Mouse (Mus musculus): ENCODE data around the gene Lat2.

Gene Lat2

DNA sequence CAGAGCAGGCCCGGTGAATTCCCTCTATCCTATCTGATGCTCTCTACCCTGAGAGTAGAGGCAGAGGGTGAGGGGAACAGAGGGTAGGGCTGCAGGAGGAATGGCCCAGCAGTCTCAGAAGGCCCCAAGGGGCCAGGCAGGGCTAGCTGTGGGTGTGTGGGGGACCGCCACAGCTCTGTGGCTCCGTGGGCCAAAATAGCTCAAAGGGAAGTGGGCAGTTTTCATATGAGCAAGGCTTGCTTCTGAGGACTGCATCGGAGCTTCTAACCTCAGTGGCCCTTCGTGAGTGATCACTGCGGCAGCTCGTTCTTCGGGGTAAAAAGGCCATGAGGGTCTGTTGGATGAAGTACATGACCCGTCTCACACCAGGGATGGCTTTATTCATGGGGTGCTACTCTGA lies 1.1 kb downstream of the Lat2 start:
- DNase-seq (ENCODE audit: low read depth, low spot score): no peak

DNA sequence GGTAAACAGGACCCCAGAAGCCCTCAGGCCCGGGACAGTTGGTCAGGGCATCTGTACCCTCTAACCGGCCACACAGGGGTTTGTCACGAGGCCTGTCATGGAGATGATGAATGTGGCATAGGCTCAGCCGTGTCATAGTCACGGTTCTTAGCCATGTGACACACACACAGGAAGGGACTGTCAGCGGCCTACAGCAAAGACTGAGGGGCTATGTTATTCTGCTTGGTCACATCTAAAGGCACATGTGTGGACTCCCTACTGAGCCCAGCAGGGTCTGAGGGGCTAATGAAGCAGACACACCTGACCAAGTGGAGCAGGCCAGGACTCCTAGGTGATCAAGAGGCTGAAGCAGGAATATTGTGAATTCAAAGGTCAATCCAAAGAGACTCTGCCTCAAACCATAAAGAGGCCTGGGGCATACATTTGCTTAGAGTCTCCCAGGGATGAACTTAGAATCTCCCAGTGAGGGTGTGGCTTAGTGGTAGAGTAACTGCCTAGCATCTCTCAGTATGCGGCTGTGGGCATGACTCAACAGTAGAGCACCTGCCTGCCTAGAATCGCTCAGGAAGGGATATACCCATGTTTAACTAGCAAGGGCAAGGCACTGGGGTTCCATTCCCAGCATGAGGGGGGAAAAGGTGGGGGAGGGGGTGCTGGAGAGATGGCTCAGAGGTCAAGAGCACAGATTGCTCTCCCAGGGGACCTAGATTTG lies 2.9 kb downstream of the Lat2 start:
- DNase-seq (ENCODE audit: low read depth, low spot score): no peak

DNA sequence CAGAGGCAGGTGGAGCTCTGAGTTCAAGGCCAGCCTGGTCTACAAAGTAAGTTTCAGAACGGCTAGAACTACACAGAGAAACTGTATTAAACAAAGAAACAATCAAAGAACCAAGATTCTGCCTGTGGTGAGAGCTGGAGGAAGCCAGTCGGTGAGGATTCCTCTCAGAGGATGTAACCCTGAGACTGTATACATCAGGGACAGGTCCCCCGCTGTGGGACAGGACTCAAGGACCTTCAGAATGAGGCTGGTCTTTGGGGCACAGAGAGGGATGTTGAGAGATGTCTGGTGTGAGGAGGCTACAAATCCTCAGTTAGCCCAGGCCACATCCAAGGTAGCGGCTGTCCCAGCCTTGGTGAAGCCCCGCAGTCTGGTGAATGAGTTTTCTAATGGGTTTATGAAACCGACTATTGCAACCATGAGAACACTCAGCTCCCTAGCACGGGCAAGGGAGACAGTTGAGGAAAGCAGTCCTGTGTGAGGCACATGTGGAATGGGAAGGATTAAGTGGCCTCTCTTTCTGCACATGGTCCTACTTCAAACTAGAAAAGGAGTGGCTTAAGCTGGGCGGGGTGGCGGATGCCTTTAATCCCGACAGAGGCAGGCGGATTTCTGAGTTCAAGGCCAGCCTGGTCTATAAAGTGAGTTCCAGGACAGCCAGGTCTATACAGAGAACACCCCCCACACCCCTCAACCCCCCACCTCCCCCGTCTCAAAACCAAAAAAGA lies 4.7 kb downstream of the Lat2 start:
- DNase-seq (ENCODE audit: low read depth, low spot score): peak; percentile 66

DNA sequence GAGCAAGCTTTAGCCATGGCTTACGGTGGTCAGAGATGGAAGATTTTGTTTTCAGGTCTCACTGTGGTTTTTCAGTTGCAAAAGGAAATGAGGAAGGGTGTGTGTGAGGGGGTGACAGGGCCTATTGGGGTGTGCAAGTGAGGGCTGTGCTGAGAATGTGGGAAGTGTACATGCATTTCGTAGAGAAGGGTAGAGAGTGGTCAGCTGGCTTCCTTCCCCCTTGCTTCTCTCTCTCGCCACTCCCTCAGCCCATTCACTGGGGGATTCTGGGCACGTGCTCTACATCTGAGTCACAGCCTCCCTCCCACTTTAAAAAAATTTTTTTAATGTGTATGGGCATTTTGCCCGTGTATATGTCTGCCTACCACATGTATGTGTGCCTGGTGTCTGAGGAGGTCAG lies 7.7 kb downstream of the Lat2 start:
- no peak for DNase-seq (ENCODE audit: low read depth, low spot score)

GRCm38 (mm10) chr5:134606314-134606713 lies 8.5 kb downstream of the Lat2 start:
- no peak for DNase-seq (ENCODE audit: low read depth, low spot score)

DNA sequence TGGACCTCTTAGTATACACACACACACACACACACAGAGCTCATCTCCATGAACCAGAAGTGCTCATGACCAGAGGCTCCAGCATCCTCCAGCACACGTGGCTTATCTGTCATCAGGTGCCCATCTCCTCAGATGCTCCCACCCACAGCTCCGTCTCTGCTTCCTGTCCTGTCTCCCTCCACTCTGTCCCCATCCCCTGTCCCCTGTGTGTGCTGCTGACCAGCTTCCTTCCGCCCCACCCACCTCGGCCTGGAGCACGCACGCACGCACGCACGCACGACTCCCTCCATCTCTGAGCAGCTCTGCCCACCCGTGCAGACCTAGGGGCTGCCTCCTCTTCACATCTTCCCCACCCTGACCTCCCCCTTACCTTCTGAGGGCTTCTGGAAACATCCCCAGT lies 10.4 kb downstream of the Lat2 start:
- DNase-seq (ENCODE audit: low read depth, low spot score): no peak

GRCm38 (mm10) chr5:134597711-134598110 lies 17.1 kb downstream of the Lat2 start:
- DNase-seq (ENCODE audit: low read depth, low spot score): no peak

DNA sequence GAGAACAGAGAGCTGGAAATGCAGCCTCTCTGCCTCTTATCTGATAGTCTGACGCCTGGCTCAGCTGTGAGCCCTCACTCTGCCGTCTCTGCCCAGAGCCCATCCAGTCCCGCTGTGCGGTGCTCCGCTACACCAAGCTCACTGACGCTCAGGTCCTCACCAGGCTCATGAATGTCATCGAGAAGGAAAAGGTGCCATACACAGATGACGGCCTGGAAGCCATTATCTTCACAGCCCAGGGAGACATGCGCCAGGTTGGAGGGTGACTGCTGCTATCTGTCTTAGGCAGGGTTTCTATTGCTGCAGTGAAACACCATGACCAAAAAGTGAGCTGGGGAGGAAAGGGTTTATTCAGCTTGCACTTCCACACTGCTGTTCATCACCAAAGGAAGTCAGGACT lies 21.7 kb downstream of the Lat2 start:
- DNase-seq (ENCODE audit: low read depth, low spot score): no peak

- DNase-seq (ENCODE audit: low read depth, low spot score): no peak
These were observed 22.7 kb downstream of the Lat2 start for GRCm38 (mm10) chr5:134592026-134592581.

GRCm38 (mm10) chr5:134589900-134590299 lies 24.9 kb downstream of the Lat2 start:
- no peak for DNase-seq (ENCODE audit: low read depth, low spot score)

- DNase-seq (ENCODE audit: low read depth, low spot score): no peak
These were observed 30.0 kb downstream of the Lat2 start for GRCm38 (mm10) chr5:134584798-134585197.

- DNase-seq (ENCODE audit: low read depth, low spot score): no peak
These were observed 31.0 kb downstream of the Lat2 start for GRCm38 (mm10) chr5:134583884-134584213.

DNA sequence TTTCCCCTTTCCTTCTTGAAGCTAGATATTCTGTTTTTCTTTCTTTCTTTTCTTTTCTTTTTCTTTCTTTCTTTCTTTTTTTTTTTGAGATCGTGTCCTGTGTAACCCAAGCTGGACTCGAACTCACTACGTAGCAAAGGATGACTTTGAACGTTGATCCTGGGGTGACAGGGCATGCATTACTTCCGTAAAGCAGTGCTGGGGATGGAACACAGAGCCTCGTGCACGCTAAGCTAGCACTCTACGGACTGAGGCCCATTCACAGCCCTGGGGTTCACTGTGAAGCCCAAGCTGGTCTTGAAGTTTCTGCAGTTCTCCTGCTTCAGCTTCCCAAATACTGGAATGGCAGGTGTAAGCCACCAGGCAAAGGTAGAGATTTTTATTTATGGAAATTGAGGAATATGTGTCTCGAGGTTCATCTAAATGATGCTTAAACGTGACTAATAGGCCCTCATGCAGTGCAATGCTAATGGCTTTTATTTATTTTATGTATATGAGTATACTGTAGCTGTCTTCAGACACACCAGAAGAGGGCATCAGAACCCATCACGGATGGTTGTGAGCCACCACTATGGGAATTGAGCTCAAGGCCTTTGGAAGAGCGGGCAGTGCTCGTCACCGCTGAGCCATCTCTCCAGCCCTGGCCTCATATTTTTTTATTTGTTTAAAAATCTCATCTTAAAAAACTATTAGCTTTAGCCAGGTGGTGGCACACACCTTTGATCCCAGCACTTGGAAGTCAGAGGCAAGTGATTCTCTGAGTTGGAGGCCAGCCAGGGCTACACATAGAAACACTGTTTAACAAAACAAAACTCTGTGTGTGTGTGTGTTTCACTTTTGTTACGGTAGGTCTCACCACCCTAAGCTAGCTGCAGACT lies 31.6 kb downstream of the Lat2 start:
- DNase-seq (ENCODE audit: low read depth, low spot score): no peak

DNA sequence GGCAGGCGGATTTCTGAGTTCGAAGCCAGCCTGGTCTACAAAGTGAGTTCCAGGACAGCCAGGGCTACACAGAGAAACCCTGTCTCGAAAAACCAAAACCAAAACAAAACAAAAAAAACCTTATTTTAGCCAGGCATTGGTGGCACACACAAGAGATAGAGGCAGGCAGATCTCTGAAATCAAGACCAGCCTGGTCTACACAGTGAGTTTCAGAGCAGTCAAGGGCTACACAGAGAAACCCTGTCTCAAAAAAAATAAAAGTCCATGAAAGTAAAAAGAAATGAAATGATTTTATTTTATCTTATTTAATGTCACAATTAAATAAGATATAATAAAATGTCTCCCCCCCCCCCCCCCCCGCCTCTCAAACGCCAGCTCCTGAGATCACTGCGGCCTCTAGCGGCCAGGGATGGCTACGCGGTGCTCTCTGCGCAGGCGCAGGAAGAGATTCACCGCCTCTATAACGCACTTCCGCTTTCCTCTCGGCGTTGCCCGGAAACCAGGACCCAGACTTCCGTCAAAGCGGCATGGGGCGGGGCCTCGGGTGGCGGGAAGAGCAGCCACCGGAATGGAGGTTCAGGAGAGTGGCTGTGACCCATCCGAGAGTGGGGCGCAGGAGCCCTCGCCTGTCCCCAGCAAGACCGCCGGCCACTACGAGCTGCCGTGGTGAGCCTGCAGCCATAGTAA lies 32.5 kb downstream of the Lat2 start:
- peak; percentile 98 for DNase-seq (ENCODE audit: low read depth, low spot score)

- no peak for DNase-seq (ENCODE audit: low read depth, low spot score)
These were observed 33.7 kb downstream of the Lat2 start, which contains the start of gene Rfc2 for GRCm38 (mm10) chr5:134581146-134581545. Gene Rfc2, plus strand, starts transcription at chr5:134581366.

- no peak for DNase-seq (ENCODE audit: low read depth, low spot score)
These were observed 35.7 kb downstream of the Lat2 start for GRCm38 (mm10) chr5:134579135-134579534.

DNA sequence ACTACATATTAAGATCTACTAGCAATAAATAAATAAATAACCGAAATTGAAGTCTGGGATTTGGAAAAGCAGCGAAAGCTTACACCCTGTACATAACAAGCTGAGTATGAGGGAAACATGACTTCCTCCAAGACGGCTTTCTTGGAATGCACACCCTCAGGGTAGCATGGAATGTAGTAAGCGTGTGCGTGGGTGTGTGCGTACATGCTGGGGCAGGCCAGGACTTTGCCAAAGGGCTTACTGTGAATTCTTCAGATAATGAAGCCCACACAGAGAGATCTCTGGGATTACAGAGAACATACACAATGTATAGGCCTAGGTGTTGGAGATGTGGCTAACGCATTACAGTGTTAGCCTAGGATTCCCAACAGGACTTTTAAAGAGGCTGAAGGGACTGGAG lies 37.3 kb downstream of the Lat2 start:
- no peak for DNase-seq (ENCODE audit: low read depth, low spot score)

- DNase-seq (ENCODE audit: low read depth, low spot score): no peak
These were observed 38.2 kb downstream of the Lat2 start for GRCm38 (mm10) chr5:134576517-134577220.

GRCm38 (mm10) chr5:134575833-134576232 lies 39.0 kb downstream of the Lat2 start:
- DNase-seq (ENCODE audit: low read depth, low spot score): no peak

DNA sequence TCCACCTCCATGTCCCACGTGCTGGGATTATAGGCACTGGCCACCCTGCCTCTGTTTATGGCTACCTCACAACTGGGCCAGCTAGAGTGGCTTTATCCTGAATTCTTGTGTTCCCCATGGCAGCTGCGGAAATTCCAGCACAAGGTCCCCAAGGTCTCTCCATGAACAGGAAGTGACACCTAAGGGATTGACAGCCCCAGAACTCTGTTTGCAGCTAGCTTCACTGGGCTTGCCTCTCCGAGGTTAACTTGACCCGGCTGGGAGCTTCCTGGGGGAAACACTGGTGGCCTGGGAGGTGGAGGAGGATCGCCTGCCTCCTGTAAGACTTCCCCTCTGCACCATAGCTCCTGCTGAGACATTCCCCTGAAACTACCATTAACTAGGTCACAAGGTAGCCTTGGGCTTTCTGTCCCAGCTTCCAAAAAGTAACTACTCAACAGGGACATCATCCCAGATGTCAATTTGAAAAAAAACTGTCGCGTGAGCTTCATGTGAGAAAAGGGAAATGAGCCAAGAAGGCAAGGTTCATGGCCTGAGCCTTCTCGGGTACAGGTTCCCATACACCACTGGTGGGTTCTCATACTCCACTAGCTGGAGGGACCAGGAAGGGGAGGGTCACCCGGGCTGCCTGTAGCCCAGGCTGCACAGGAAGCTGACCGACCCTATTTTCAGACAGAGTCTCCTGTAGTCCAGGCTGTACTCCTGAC lies 42.2 kb downstream of the Lat2 start:
- no peak for DNase-seq (ENCODE audit: low read depth, low spot score)
